Mouse (Mus musculus) liver, embryonic 11.5 days (tissue): ENCODE data around the gene Mogs. TPM values are rescaled to one million over a fixed set of nuclear protein-coding genes. Genes with fewer than 3 reads are reported as not detected.

Experiments used
- ATAC-seq: fragments of 200-750 bp; cut with Nextera tagmentation; replicated peaks from 2 replicates; pipeline ENCODE4 v1.8.0; 2017; ENCODE audit warnings: moderate number of reproducible peaks, mild to moderate bottlenecking, moderate TSS enrichment, moderate library complexity; ENCODE audit not compliant: low FRiP score
- DNase-seq: peaks from one replicate; pipeline ENCODE4 v3.0.0-alpha.2; 2017; ENCODE audit warnings: low spot score
- H3K27ac ChIP-seq: fragments of 300-500 bp; sonication (generic); 2 replicates; pipeline ENCODE4 v1.5.1; 2014; ENCODE audit warnings: mild to moderate bottlenecking, low read depth, low read length, control low read depth
- H3K27me3 ChIP-seq: fragments of 300-500 bp; sonication (generic); replicated peaks from 2 replicates; pipeline ENCODE4 v1.6.1; 2014; ENCODE audit warnings: low read length, mixed read lengths; ENCODE audit not compliant: control insufficient read depth, insufficient read depth
- H3K36me3 ChIP-seq: fragments of 300-500 bp; sonication (generic); 2 replicates; pipeline ENCODE4 v1.6.1; 2014; ENCODE audit warnings: mild to moderate bottlenecking, low read length, moderate library complexity, mixed read lengths; ENCODE audit not compliant: control insufficient read depth, insufficient read depth
- H3K4me1 ChIP-seq: fragments of 300-500 bp; sonication (generic); replicated peaks from 2 replicates; pipeline ENCODE4 v1.6.1; 2014; ENCODE audit warnings: low read length, mixed read lengths; ENCODE audit not compliant: control insufficient read depth, insufficient read depth
- H3K4me2 ChIP-seq: fragments of 300-500 bp; sonication (generic); 2 replicates; pipeline ENCODE4 v1.6.1; 2014; ENCODE audit warnings: mild to moderate bottlenecking, control low read depth, moderate library complexity
- H3K4me3 ChIP-seq: fragments of 300-500 bp; sonication (generic); 2 replicates; pipeline ENCODE4 v1.5.1; 2014; ENCODE audit warnings: low read depth, low read length, control low read depth
- H3K9ac ChIP-seq: fragments of 300-500 bp; sonication (generic); 2 replicates; pipeline ENCODE4 v1.6.1; 2014; ENCODE audit warnings: low read depth, low read length, control low read depth
- H3K9me3 ChIP-seq: fragments of 300-500 bp; sonication (generic); 2 replicates; pipeline ENCODE4 v1.6.1; 2016; ENCODE audit warnings: low read length, inconsistent platforms, mixed read lengths; ENCODE audit not compliant: control insufficient read depth
- WGBS: fragments of 180-500 bp; shearing (Covaris S2); extraction: QIAGEN DNeasy Blood & Tissue Kit; methylation state at CpG from one replicate; pipeline ENCODE4 v1.1.7; 2014; 5-methylcytosine and 5-hydroxymethylcytosine counted together
- polyA plus RNA-seq: library from polyadenylated mRNA; unstranded; fragments of >200 nt; fragmentation: Nextera tagmentation; extraction: Ambion mirVana; gene quantifications from 2 replicates; pipeline ENCODE4 v1.2.1, GENCODE M21; 2014

Gene Mogs
- polyA plus RNA-seq, 1 experiment from 2014 or later, result 88.9 TPM

DNA sequence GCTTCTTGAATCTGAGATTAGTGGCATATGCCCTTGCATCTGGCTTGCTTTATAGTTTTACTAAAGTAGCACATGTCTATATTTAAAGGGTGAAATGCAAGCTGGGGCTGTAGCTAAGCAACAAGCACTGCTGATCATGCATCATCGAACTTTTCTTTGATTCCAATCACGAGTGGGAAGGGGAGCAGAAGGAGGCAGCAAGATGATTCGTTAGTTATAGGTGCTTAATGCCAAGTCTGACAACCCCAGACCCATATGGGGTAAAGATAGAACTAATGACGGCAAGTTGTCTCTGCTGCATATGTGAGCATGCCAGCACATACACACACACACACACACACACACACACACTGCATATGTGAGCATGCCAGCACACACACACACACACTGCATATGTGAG, 11.1 kb upstream of the Mogs start:
- 84% methylated on average over 4 of the region's 4 CpGs for WGBS
- ATAC-seq (no peak), DNase-seq (no peak)

DNA sequence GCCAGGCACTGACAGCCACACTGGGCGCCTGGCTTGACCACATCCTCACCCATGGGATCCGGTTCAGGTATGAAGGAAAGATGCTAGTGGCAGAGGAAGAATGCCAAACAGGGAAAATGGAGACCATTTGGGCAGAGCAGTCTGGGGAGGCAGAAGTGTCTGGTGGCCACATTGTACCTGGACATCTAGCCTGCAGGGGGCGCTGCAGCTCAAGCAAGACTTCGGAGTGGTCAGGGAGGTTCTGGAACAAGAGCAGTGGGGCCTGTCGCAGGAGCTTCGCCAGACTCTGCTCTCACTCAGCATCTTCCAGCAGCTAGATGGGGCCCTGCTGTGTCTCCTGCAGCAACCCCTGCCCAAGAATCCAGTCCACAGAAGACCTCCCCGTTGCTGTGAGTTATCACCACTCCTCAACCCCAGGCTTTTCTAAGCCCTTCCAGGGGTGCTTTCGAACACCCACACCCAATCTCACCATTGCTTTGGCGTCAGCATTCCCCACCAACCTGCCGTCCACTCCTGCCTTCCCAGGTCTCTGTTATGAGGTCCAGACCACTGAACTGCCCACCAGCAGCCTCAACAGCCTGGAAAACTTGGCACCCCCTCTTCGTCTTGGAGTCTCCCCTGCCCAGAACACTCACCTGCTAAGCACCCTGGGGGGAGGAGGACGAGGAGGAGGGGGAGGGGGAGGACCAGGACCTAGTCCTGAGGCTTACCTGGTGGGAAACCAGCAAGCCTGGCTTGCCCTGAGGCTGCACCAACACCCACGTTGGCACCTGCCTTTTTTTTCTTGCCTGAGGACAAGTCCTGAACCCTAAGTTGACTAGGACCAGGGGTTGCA, 7.5 kb upstream of the Mogs start:
- peaks cover 35% of the 10 kb centered on the region for H3K4me1 ChIP-seq
- peak; percentile 53 for ATAC-seq

More for the DNA sequence above, 11.1 kb upstream of the Mogs start:
- Histone ChIP-seq H3K4me1 (peaks cover 33% of the 10 kb centered on the region), H3K36me3 (peaks cover 2% of the 10 kb centered on the region; the same call in 1 of the 2 replicates), H3K9me3 (no peaks in the 10 kb centered on the region), H3K27me3 (no peaks in the 10 kb centered on the region; the same call in 1 of the 2 replicates), H3K9ac (no peak overlapping the region), H3K4me3 (no peak overlapping the region), H3K4me2 (no peak overlapping the region), H3K27ac (no peak overlapping the region)

DNA sequence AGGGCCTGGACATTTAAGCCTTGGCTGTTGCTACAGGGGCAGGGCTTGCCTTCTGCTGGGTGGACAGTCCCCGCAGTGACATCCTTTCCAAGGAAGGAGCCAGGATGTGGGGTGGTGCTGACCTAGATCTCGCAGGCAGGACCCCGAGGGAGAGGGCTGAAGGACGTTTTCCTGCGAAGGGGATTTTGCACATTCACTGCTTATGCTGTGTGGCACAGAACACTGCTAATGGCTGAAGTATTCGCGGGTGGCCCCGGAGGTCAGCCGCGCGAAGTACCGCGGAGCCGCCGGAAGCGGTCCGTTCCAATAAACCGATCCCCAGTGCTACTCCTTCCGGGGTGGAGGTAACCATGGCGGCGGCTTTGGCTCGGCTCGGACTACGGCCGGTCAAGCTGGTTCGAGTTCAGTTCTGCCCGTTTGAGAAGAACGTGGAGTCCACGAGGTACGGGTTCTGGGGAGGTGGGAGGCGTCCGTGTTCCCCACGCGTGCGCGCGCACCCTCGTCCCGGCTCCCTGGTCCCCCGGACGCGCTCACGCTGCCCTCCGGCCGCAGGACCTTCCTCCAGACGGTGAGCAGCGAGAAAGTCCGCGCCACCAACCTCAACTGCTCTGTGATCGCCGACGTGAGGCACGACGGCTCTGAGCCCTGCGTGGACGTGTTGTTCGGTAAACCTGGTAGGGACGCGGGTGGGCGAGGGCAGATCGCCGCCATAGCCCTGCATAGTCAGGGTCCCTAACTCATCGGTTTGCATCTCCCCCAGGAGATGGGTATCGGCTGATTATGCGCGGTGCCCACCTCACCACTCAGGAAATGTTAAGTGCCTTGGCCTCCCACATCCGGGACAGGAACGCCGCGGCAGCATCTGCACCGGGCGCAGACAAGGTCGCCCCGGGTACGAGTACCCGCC, 6.3 kb upstream of the Mogs start, which contains the start of gene Mrpl53:
Gene Mrpl53 (plus strand): TSS at position 279 of the 907 bp plus-strand sequence.
- H3K4me3 ChIP-seq, result peak within 1 kb of the TSS; percentile 92
- H3K9ac ChIP-seq, result peak within 1 kb of the TSS; percentile 87
- H3K27me3 ChIP-seq, result no peaks in the 10 kb centered on the region
- H3K9me3 ChIP-seq, result no peaks in the 10 kb centered on the region
- peak within 1 kb of the TSS; percentile 94 for H3K4me2 ChIP-seq
- under 1% methylated on average over 76 of the region's 76 CpGs for WGBS
- peaks cover 31% of the 10 kb centered on the region for H3K4me1 ChIP-seq
- H3K36me3 ChIP-seq, result peaks cover 2% of the 10 kb centered on the region; the same call in 1 of the 2 replicates
- DNase-seq (peak; percentile 83), ATAC-seq (peak; percentile 83)
- peak within 1 kb of the TSS; percentile 96 for H3K27ac ChIP-seq

More for the DNA sequence above, 7.5 kb upstream of the Mogs start:
- peak; percentile 81 for DNase-seq
- peak overlapping the region; percentile 87 for H3K9ac ChIP-seq
- peak overlapping the region; percentile 96; the same call in 1 of the 2 replicates for H3K27ac ChIP-seq
- H3K4me3 ChIP-seq, result peak overlapping the region; percentile 92
- H3K4me2 ChIP-seq, result peak overlapping the region; percentile 94
- no peaks in the 10 kb centered on the region for H3K27me3 ChIP-seq
- no peaks in the 10 kb centered on the region for H3K9me3 ChIP-seq
- 41% methylated on average over 13 of the region's 13 CpGs for WGBS
- H3K36me3 ChIP-seq, result peaks cover 2% of the 10 kb centered on the region; the same call in 1 of the 2 replicates

DNA sequence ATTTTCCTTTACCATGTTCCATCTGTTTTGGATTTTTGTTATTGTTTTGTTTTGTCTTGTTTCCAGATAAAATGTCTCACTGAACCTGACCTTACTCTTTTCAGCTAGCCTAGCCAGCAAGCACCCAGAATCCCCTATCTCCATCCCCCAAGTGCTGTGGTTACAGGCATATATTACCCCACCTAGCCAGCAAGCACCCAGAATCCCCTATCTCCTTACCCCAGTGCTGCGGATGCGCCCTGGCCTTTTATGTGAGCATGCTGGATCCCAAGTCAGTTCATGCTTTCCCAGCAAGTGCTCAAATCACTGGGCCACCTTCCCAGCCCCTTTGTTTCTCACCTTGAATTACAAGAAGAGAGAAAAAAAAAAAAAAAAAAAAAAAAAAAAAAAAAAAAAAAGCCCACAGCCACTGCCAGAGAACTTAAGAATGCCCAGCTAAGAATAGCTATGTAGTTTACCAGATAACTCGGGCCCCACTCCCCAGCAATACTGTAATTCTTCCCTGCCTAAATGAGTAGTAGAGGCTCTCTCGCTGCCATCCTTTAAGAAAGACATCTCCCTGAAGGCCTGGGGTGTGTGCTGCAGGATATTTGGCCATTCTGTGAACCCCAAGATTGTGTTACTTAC, 3.7 kb upstream of the Mogs start:
- WGBS, result 70% methylated on average over 4 of the region's 4 CpGs
- Histone ChIP-seq H3K4me3 (no peak overlapping the region), H3K27ac (peak overlapping the region; percentile 11; the same call in 1 of the 2 replicates), H3K27me3 (no peaks in the 10 kb centered on the region), H3K36me3 (no peaks in the 10 kb centered on the region), H3K4me1 (peaks cover 45% of the 10 kb centered on the region), H3K4me2 (no peak overlapping the region), H3K9ac (no peak overlapping the region), H3K9me3 (no peaks in the 10 kb centered on the region)
- ATAC-seq, result no peak
- no peak for DNase-seq

DNA sequence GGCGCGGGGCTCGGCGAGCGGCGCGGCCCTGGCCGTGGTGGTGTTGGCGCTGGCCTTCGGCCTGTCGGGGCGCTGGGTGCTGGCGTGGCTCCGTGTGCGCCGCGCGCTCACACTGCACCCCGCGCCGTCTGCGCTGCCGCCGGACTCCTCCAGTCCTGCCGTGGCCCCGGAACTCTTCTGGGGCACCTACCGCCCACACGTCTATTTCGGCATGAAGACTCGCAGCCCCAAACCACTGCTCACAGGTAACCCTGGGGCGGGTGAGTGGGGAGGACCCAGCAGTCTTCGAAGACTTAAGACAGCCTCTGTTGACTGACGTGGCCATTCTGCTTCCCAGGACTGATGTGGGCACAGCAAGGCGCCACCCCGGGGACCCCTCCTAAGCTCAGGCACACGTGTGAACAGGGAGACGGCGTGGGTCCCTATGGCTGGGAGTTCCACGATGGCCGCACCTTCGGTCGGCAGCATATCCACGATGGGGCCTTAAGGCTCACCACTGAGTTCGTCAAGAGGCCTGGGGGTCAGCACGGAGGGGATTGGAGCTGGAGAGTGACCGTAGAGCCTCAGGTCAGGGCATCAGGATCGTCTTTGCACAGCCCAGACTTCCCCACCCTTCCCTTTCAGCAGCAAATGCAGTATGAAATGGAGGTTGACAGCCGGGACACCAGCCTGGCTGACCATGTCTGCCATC, 531 bp downstream of the Mogs start:
- Histone ChIP-seq H3K4me2 (peak overlapping the region; percentile 97), H3K36me3 (peaks cover 19% of the 10 kb centered on the region; the same call in 1 of the 2 replicates), H3K27me3 (no peaks in the 10 kb centered on the region), H3K4me1 (peaks cover 43% of the 10 kb centered on the region), H3K9me3 (no peaks in the 10 kb centered on the region), H3K4me3 (peak overlapping the region; percentile 85), H3K9ac (peak overlapping the region; percentile 96), H3K27ac (peak overlapping the region; percentile 90)
- DNase-seq, result no peak
- WGBS, result 2% methylated on average over 22 of the region's 48 CpGs
- ATAC-seq, result no peak; the same call in 1 of the 2 replicates

DNA sequence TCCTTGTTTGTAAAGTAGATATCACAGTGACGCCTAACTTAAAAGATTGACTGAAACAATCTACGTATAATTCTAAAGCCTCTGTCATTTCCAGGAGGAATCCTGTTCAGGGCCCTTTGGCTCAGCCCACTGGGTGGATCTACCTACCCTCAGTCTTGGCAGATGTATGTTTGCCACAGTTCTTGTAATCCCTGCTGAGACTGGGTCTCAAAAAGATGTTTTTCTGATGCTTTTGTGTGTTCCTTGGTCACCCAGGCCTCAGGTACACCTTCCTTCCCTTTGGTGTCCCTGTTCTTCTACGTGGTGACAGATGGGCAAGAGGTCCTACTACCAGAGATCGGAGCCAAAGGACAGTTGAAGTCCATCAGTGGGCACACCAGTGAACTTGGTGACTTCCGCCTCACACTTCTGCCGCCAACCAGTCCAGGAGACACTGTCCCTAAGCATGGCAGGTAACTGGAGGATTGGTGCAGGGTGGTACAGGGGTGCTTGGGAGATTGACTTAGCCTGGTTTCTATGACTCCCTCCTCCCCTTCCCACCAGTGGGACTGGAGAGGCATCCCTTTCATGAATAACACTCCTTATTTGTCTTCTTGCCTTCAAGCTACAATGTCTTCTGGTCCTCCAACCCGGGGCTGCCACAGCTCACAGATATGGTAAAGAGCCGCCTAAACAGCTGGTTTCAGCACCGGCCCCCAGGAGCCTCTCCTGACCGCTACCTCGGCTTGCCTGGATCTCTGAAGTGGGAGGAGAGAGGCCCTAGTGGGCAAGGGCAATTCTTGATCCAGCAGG, 1.3 kb downstream of the Mogs start:
- ATAC-seq (no peak), DNase-seq (no peak)
- Histone ChIP-seq H3K27ac (peak overlapping the region; percentile 90; the same call in 1 of the 2 replicates), H3K27me3 (no peaks in the 10 kb centered on the region), H3K9ac (peak overlapping the region; percentile 96), H3K4me2 (peak overlapping the region; percentile 97), H3K4me3 (peak overlapping the region; percentile 85), H3K4me1 (peaks cover 40% of the 10 kb centered on the region), H3K9me3 (no peaks in the 10 kb centered on the region), H3K36me3 (peaks cover 19% of the 10 kb centered on the region; the same call in 1 of the 2 replicates)
- WGBS, result 67% methylated on average over 11 of the region's 11 CpGs

DNA sequence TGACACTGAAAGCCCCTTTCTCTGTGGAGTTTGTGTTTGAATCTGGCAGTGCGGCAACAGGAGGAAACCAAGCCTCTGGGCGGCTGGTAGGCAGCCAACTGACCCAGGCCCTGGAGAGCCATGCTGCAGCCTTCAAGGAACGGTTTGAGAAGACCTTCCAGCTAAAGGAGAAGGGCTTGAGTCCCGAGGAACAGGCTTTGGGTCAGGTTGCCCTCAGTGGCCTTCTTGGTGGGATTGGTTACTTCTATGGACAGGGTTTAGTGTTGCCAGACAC, 1.8 kb downstream of the Mogs start:
- 90% methylated on average over 4 of the region's 4 CpGs for WGBS
- Histone ChIP-seq H3K9ac (peak overlapping the region; percentile 96; the same call in 1 of the 2 replicates), H3K27me3 (no peaks in the 10 kb centered on the region), H3K4me2 (peak overlapping the region; percentile 97), H3K9me3 (no peaks in the 10 kb centered on the region), H3K27ac (no peak overlapping the region), H3K4me1 (peaks cover 38% of the 10 kb centered on the region), H3K36me3 (peaks cover 19% of the 10 kb centered on the region; the same call in 1 of the 2 replicates), H3K4me3 (peak overlapping the region; percentile 85; the same call in 1 of the 2 replicates)
- no peak for ATAC-seq
- no peak for DNase-seq
